17 mouse cellular contexts compared by ENCODE assay signal in the genomic region with DNA sequence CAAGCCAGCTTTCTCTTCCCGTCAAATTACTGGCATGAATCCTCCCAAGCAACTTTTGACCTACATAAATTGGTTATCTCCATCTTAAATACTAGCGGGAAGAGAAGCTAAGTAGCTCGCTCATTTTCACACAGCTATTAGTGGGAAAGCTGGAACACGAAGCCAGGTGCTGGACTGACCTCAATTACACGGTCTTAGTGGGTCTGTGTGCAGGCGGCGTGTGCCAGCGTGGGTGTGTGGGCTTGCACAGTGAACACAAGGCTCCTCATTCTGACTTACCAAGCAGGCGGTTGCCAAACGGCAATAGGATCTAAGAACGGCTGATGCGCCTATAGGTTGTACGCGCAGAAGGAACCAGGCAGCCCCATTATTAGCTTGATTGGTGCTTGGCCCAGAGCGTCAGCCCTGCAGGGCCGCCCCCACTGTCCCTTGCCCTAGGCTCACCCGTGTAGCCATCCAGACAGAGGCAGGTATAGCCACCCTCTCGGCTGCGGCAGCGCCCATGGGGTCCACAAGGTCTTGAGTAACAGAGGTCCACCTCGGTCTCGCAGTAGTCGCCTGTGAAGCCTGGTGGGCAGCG. TPM values are rescaled to one million over a fixed set of nuclear protein-coding genes. Genes with fewer than 3 reads are reported as not detected.
DNase-seq lines count a peak whose midpoint lies in the region; ATAC-seq and TF ChIP-seq lines count a peak whose summit lies in the region.
"Had no signal": no experiment of that assay in that cellular context is flagged by ENCODE, and none has a peak within 500 bp of the region (broad histone marks: within the 10 kb centered on the region; RNA-seq: fewer than 3 reads in every experiment).

No protein-coding gene starts in this region.

- TF ChIP-seq EP300 in stomach, postnatal 0 days (optimal IDR thresholded peaks at IDR 0.05) = no peak

- H3K27ac ChIP-seq in stomach, embryonic 15.5 days = no peak overlapping the region
- no peak overlapping the region for H3K27ac ChIP-seq in stomach, postnatal 0 days (replicated peaks)
- H3K27ac ChIP-seq: lung, embryonic 15.5 days had no signal

- no peaks in the 10 kb centered on the region for H3K9me3 ChIP-seq in stomach, embryonic 15.5 days
- H3K9me3 ChIP-seq in stomach, postnatal 0 days (ENCODE audit: control insufficient read depth, low read length) = no peaks in the 10 kb centered on the region
- H3K9me3 ChIP-seq: lung, embryonic 15.5 days had no signal

- TF ChIP-seq CTCF in stomach, postnatal 0 days (IDR thresholded peaks at IDR 0.05; ENCODE audit: low read depth) = no peak

- intact Hi-C loops in left cerebral cortex, postnatal 36 days (cut with DNase I) = loop anchor here (5.0 kb wide), 1 partner anchor 36 kb away; no protein-coding TSS in a partner anchor

- WGBS in stomach, embryonic 15.5 days = 88% methylated on average over 24 of the region's 24 CpGs
- WGBS in stomach, postnatal 0 days = 88% methylated on average over 24 of the region's 24 CpGs

- no peaks in the 10 kb centered on the region for H3K27me3 ChIP-seq in stomach, embryonic 15.5 days (replicated peaks)
- H3K27me3 ChIP-seq in stomach, postnatal 0 days (ENCODE audit: control insufficient read depth, insufficient read depth, low read length) = no peaks in the 10 kb centered on the region
- H3K27me3 ChIP-seq: lung, embryonic 15.5 days; Patski had no signal

- H3K4me1 ChIP-seq in stomach, embryonic 15.5 days = peaks cover 14% of the 10 kb centered on the region
- no peaks in the 10 kb centered on the region; the same call in 1 of the 2 replicates for H3K4me1 ChIP-seq in stomach, postnatal 0 days (replicated peaks; ENCODE audit: control insufficient read depth, insufficient read depth)

- no peak overlapping the region for H3K4me2 ChIP-seq in stomach, embryonic 15.5 days
- no peak overlapping the region for H3K4me2 ChIP-seq in stomach, postnatal 0 days (replicated peaks; ENCODE audit: low read depth)
- H3K4me2 ChIP-seq: lung, embryonic 15.5 days had no signal

- DNase-seq in cerebellum, postnatal 25 days = peak; percentile 28 to 47
- no peak for DNase-seq in cerebellum, postnatal 4 days (ENCODE audit: low spot score in 2 of 2)
- DNase-seq in stomach, postnatal 0 days (ENCODE audit: low spot score) = no peak
- DNase-seq in left cerebral cortex, postnatal 36 days (ENCODE audit: low spot score in 2 of 2) = peak; percentile 61
- no peak for DNase-seq in thymus, postnatal 0 days (ENCODE audit: low spot score)
- DNase-seq in Muller cell, postnatal 12 days (ENCODE audit: inconsistent ontology term) = no peak
- no peak for DNase-seq in heart, adult 9 months (ENCODE audit: low spot score in 2 of 2)
- DNase-seq: adrenal gland, postnatal 14 days; cerebellum, adult 2 months; heart, adult 11 months had no signal

- H3K9ac ChIP-seq in stomach, embryonic 15.5 days = peak overlapping the region; percentile 6; the same call in 1 of the 2 replicates
- H3K9ac ChIP-seq in stomach, postnatal 0 days (ENCODE audit: low read length) = no peak overlapping the region
- H3K9ac ChIP-seq: lung, embryonic 15.5 days had no signal

- no peaks in the 10 kb centered on the region for H3K36me3 ChIP-seq in stomach, embryonic 15.5 days
- H3K36me3 ChIP-seq in stomach, postnatal 0 days (ENCODE audit: control insufficient read depth, insufficient read depth, low read length) = no peaks in the 10 kb centered on the region; the same call in 1 of the 2 replicates
- H3K36me3 ChIP-seq: lung, embryonic 15.5 days had no signal

- no peak overlapping the region for H3K4me3 ChIP-seq in stomach, embryonic 15.5 days (replicated peaks)
- H3K4me3 ChIP-seq in stomach, postnatal 0 days (ENCODE audit: low read depth, low read length) = no peak overlapping the region
- H3K4me3 ChIP-seq: lung, embryonic 15.5 days; myocyte had no signal

- ATAC-seq in stomach, embryonic 15.5 days (ENCODE audit: insufficient read depth, low FRiP score, low read depth) = no peak
- no peak for ATAC-seq in stomach, postnatal 0 days (ENCODE audit: low FRiP score, low TSS enrichment)
- ATAC-seq: Patski had no signal

RNA-seq across cellular contexts. Expression of a gene that starts 9.0 kb away (rescaled TPM):
- polyA plus RNA-seq in stomach, embryonic 15.5 days (2015; fragmentation: Nextera tagmentation; extraction: Ambion mirVana) = 12.2 and 13.6 TPM in 2 replicates
- 7.5 and 9.7 TPM in 2 replicates for polyA plus RNA-seq in stomach, postnatal 0 days (2015; fragmentation: Nextera tagmentation; extraction: Ambion mirVana)
- total RNA-seq in left cerebral cortex, postnatal 36 days (2021) = 100 to 1,000 TPM; 168 to 174 TPM
- 2.2 and 3.4 TPM in 2 replicates for polyA plus RNA-seq in thymus, postnatal 0 days (2015; fragmentation: Nextera tagmentation; extraction: Ambion mirVana)
- polyA plus RNA-seq: myocyte had no signal

RNA-seq across cellular contexts. Expression of a gene that starts 22.8 kb away (rescaled TPM):
- 34.9 and 38.9 TPM in 2 replicates for polyA plus RNA-seq in stomach, embryonic 15.5 days (2015; fragmentation: Nextera tagmentation; extraction: Ambion mirVana)
- polyA plus RNA-seq in stomach, postnatal 0 days (2015; fragmentation: Nextera tagmentation; extraction: Ambion mirVana) = 7.7 and 8.3 TPM in 2 replicates
- total RNA-seq in left cerebral cortex, postnatal 36 days (2021) = 10 to 100 TPM; 12.9 to 18.3 TPM
- polyA plus RNA-seq in thymus, postnatal 0 days (2015; fragmentation: Nextera tagmentation; extraction: Ambion mirVana) = 16.7 and 17.1 TPM in 2 replicates

RNA-seq across cellular contexts. Expression of a gene that starts 38.6 kb away (rescaled TPM):
- polyA plus RNA-seq in stomach, embryonic 15.5 days (2015; fragmentation: Nextera tagmentation; extraction: Ambion mirVana) = 124 and 142 TPM in 2 replicates
- polyA plus RNA-seq in stomach, postnatal 0 days (2015; fragmentation: Nextera tagmentation; extraction: Ambion mirVana) = 99.5 and 102 TPM in 2 replicates
- 100 to 1,000 TPM; 202 to 231 TPM for total RNA-seq in left cerebral cortex, postnatal 36 days (2021)
- polyA plus RNA-seq in thymus, postnatal 0 days (2015; fragmentation: Nextera tagmentation; extraction: Ambion mirVana) = 122 and 127 TPM in 2 replicates

RNA-seq across cellular contexts. Expression of a gene that starts 41.7 kb away (rescaled TPM):
- polyA plus RNA-seq in stomach, embryonic 15.5 days (2015; fragmentation: Nextera tagmentation; extraction: Ambion mirVana) = not detected in 2 replicates
- not detected in 2 replicates for polyA plus RNA-seq in stomach, postnatal 0 days (2015; fragmentation: Nextera tagmentation; extraction: Ambion mirVana)
- total RNA-seq in left cerebral cortex, postnatal 36 days (2021) = under 1 TPM in 1 of 2 experiments, not detected in 1; 0.25 TPM
- polyA plus RNA-seq in thymus, postnatal 0 days (2015; fragmentation: Nextera tagmentation; extraction: Ambion mirVana) = 0.23 and 0.29 TPM in 2 replicates
- total RNA-seq: adrenal gland, postnatal 14 days; left cerebral cortex, adult 8-10 months had no signal
- polyA plus RNA-seq: cerebellum, adult 2 months; intestine, embryonic 14.5 days; myocyte; Patski; urinary bladder, adult 2 months had no signal

Comparison
In these comparisons a context has a peak if more than half of its experiments do, and no peak if none do; other contexts are left out.
1. DNase-seq: peak in cerebellum, postnatal 25 days (2 of 2) and left cerebral cortex, postnatal 36 days (2 of 2); none in cerebellum, postnatal 4 days (0 of 2), stomach, postnatal 0 days (single experiment), thymus, postnatal 0 days (single experiment), Muller cell, postnatal 12 days (single experiment) and heart, adult 9 months (0 of 2).